Mouse (Mus musculus) E14TG2a.4 (cell line): ENCODE data around the gene Zfp64.

Experiments used
- CTCF ChIP-seq: conservative IDR thresholded peaks from 2 replicates; pipeline ENCODE4 v1.5.1; 2014; ENCODE audit warnings: low read length
- NANOG ChIP-seq: IDR thresholded peaks from 2 replicates; pipeline ENCODE4 v1.6.1; 2014; ENCODE audit warnings: borderline replicate concordance, low read length, mixed read lengths

GRCm38 (mm10) chr2:168902634-168903033 lies 52.8 kb downstream of the Zfp64 start:
- peak; percentile 84 for TF ChIP-seq CTCF
- no peak for TF ChIP-seq NANOG
